Mouse (Mus musculus) urinary bladder, postnatal 4 days (tissue): ENCODE results near the gene Pcsk6.
"Not testable (repeated sequence)": the region's sequence is repeated elsewhere in the genome, so short reads cannot be mapped to it uniquely, and the experiment has no call there.

Experiments used
- DNase-seq, 2 experiments: peaks; one replicate each; pipeline ENCODE4 v3.0.0; 2021 to 2022; ENCODE audit warnings: low spot score in 2 of 2

Pcsk6 gene

DNA sequence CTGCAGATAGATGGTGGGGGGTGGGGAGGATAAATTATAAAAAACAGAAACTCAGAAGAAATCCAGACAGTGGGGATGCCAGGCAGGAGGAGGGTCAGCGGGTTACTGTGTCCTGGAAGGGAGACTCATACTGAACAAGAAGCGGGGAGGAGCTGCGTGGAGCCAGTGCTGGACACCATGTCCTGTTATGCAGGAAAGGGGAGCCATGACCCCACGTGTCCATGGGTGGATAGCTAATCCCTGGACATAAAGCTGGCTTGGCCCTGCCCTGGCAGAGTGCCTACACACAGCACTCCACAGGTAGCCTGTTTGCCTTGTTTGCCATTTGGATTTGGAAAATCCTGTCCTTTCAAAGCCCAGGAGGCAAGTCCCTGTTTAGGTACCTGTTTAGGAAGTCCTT, 186.4 kb downstream of the Pcsk6 start:
- DNase-seq = no peak

DNA sequence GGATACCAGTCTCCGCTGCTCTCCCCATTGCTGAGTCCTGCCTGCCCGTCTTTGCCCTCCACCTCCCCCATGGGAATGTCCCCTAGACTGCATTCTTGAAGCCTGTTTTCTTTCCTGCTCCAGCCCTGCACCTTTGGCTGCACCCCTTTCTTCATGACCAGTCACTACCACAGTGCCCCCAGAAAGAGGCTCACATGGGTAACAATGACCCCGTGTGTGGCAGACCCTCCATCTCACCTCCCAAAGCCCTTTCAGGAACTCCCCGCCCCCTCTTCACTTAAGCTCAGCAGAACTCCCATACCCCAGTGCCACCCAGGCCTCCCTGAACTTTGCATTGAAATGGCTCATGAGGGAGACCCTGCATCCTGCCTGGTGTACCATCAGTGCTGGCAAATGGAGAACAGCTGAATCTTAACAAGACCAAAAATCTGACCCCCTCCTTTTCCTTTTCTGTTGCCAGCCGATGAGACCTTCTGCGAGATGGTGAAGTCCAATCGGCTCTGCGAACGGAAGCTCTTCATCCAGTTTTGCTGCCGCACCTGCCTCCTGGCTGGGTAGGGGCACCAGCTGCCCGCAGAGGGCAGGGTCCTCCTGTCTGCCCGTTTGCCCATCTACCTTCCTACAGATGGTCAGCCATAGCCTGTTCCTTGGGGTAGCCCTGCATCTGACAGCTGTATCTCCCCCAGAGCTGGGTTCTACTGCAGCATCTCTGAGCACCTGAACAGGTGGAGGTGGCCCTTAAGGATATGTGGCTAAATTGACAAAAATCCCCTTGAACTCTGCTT, 187.1 kb downstream of the Pcsk6 start:
- no peak for DNase-seq

DNA sequence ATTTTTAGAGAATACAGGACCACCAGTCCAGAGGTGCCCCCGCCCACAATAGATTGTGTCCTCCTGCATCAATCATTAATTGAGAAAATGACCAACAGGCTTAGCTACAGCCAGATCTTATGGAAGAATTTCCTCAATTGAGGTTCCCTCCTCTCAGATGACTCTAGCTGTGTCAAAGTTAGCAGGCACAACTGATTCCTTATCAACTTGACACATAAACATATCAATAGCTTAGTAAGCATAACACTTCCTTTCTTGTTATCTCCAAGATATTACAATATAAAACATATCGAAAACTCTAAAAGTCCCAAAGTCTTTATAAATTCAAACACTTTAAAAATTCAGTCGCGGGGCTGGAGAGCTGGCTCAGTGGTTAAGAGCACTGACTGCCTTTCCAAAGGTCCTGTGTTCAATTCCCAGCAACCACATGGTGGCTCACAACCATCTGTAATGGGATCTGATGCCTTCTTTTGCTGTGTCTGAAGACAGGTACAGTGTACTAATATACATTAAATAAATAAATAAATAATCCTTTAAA, 192.5 kb downstream of the Pcsk6 start:
- DNase-seq = no peak

DNA sequence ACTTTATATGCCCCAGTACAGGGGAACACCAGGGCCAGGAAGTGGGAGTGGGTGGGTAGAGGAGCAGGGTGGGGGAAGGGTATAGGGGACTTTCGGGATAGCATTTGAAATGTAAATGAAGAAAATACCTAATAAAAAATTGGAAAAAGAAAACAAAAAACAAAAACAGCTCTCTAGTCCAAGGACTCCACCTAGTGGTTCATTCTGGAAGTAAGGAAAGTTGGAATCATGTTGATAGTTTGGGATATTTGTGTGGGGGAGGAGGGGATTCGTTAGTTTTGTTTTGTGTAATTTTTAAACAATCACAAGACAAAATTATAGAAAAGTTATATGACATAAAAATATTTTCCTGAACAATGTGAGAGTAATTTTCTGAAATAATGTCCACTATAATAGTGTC, 193.8 kb downstream of the Pcsk6 start:
- DNase-seq = not testable (repeated sequence)

DNA sequence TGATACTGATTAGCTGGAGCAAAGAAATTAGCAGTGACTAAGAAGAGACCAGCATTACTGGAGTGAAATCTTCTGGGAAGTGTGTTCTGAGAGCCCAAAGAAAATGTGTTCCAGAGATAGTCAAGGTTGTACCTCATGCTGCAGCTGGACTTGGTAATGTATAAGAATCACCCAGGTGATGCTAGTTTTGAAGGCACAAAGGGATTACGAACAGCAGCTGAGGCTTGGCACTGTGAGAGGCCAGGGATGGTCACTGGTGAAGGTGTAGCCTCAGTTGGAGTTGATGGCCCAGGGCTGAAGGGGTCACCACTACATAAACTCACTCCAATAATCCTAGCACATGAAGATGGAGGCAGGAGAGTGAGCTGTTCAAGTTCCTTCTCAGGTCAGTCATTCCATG, 197.2 kb downstream of the Pcsk6 start, which contains the start of gene Snrpa1:
Snrpa1 (plus strand) TSS at position 301 of the 400 bp plus-strand sequence.
- DNase-seq = no peak

DNA sequence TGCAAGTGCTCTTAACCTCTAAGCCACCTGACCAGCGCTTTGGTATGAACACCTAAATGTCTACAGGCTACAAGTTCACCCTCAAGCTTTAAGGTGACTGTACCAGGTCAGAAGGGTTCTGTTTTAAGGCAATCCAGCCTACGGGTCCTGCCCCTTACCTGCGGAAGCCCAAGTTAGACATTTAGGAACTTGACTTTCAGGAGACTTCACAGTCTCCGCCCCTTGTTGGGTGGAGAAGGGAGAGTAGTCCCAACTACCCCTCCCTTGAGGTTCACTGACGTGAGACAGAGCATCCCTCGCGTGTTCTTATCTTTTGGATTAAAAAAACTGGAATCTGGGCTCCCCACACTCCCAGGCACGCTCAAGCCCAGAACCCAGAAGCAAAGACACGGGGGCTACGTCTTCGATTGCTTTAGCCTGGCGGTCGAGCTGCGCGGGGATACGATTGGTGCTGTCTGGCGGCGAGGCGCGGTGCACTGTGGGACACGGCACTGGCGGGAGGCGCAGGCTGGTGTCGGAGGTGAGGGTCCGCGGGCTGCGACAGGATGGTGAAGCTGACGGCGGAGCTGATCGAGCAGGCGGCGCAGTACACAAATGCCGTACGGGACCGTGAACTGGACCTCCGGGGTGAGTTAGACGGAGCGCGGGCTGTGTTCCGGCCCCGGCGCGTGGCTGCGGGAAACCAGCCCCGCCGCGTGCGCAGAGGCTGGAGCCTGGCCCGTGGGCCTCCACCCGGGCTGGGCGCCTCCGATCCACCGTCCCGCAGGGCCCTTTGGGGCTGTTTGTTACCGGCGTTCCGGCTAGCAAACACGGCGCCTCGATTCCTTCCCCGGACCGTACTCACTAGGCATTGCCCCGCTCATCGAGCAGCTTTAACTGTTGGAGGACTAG, 198.8 kb downstream of the Pcsk6 start:
- peak; percentile 82 to 87 for DNase-seq

DNA sequence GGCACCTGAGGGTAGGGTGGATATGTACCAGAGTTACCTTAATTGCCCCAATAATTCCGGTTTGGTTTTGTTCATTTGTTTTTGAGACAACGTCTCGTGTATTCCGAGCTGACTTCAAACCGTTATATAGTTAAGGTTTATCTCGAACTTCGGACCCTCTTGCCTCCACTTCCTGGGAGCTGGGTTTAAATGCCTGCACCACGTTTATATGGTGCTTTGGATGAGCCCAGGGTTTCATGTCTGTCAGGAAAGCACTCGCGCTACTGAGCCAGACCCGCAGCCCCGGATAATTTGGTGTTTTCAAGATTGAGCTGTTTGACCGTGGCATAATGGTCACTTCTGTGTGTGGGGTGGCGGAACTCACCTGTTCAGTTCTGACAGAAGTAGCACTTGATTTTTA, 199.5 kb downstream of the Pcsk6 start:
- DNase-seq = no peak

DNA sequence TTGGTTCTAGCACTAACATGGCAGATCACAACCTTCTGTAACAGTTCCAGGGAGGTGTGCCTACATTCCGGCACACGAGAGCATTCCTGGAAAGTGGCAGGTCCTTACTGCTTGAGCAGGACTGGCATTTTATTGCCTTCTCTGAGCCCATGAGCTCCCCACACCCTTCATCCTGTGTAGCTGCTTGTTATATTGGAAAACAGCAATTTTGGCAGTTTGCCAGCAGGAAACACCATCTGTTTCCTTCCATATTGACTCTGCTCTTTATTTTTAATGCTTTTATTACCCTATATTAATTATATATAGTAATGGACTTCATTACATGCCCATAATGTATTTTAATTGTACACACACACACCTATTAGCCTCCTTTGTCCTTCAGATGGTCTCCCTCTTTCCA, 214.9 kb downstream of the Pcsk6 start:
- no peak for DNase-seq

DNA sequence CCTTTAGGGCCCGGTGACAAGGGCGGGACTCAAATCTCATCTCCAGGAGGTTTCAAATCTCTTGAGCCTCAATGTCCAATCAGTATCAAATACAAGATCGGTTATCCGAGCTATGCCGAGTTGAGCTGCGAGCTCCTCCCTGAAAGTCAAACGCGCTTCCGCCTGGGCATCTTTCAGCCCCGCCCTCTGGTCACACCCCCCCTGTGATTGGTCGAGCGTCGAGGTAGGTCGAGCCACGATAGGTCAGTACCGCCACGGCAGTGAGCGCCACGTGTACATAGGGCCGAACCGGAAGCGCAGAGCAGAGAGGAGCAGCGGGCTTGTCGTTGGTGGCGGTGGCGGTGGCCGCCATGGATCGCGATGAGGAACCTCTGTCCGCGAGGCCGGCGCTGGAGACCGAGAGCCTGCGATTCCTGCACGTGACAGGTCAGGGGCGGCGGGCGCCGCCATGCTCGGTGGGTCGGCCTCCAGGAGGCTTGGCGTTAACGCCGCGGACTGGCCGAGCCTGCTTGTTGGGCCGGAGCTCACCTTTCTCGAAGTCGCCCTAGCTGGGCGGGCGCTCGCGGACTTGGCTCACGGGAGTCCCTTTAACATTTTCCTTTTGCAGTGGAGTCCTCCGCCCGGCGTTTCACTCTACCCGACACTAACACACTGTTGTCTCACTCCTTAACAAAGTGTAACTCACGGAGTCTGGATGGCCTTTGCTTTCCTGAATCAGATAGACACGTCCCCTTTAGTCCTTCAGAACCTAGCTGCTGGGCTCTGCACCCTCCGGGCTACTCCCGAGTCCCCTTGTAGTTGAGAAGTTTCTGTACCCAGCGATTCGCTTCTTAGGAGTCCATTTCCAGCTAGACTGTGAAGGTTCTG, 218.1 kb downstream of the Pcsk6 start, which contains the start of gene Selenos:
Selenos (plus strand) TSS at position 286 of the 867 bp plus-strand sequence.
- DNase-seq = peak; percentile 94 to 96

DNA sequence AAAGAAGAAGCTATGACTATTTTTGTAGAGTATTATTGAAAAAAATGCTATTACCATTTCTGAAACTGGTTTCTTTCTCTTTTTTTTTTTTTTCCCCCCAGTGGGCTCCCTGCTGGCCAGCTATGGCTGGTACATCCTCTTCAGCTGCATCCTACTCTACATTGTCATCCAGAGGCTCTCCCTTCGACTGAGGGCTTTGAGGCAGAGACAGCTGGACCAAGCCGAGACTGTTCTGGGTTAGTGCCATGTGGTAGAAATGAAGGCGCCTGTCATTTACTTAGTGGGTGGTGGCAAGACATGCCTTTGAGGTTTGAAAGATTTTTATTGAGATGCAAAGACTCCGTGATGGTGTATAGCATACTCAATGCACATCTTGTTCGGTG, 218.7 kb downstream of the Pcsk6 start:
- no peak for DNase-seq

DNA sequence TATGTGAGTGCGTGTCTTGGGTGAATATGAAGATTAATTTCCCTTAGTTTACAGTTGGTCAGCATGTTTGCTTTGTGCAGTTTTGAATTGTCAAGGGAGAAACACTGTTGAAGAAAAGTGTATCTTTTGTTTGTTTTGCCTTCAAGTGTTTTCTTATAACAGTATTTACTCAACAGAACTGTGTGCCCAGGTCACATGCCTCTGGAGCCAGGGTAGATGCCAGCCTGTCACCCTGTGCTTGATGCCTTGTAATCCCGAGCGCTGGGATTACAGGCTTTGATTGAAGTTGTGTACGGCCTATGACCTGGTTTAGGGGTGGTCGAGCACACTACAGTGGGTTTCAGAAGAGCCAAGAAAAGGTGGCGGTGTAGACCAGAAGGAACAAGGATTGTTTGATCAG, 222.2 kb downstream of the Pcsk6 start:
- DNase-seq = no peak

DNA sequence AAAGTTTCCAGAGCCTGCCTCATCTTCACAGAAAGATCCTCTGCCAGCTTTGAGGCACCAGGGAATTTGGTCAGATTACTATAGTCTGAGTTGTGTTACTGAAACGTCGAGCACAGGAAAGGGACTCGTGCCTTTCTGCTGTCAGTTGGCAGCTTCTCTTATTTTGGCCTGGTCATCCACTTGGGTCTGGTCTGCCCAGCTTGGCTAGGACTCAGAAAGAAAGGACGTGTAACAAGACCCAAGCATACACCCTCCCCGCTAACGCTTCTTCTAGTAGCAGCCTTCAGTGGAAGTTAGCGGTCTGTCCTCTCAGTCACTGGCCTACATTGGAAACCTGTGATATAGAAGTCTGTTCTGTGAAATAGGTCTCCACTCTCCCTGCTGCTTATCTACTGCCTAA, 223.0 kb downstream of the Pcsk6 start:
- no peak for DNase-seq

DNA sequence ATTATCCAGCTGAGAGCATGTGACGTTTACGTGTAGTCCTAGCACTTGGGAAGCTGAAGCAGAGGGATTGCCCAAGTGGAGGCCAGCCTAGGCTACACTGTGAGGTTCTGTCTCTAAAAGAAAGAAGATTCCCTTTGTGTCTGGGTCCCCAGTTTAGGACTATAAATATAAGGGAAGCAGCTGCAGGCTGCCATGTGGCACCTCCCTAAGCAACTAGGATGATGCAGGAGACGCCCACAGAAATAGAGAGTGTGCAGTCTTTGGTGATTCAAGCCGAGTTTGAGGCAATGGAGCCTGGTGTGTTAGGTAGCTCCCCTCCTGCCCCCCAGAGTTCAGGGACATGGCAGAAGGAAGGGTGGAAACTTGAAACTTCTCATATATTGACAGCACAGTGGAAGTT, 226.1 kb downstream of the Pcsk6 start:
- no peak for DNase-seq

DNA sequence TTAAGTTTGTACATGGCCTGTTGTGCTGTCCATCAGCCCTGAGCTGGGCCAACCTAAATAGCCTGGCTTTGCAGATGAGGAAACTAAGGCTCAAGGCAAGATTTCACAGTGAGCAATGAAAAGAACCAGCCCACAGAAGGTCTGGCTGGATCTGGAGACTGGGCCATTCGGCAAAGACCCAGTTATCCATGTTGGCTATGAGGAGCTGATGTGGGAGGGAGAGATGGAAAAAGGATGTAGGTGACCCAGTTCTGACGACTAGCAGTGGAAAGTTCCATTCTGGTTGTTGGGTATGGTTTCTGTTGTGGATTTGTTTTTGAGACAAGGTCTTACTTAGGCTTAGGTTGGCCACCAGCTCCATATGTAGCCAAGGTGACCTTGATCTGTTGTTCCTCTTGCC, 226.5 kb downstream of the Pcsk6 start:
- DNase-seq = no peak

DNA sequence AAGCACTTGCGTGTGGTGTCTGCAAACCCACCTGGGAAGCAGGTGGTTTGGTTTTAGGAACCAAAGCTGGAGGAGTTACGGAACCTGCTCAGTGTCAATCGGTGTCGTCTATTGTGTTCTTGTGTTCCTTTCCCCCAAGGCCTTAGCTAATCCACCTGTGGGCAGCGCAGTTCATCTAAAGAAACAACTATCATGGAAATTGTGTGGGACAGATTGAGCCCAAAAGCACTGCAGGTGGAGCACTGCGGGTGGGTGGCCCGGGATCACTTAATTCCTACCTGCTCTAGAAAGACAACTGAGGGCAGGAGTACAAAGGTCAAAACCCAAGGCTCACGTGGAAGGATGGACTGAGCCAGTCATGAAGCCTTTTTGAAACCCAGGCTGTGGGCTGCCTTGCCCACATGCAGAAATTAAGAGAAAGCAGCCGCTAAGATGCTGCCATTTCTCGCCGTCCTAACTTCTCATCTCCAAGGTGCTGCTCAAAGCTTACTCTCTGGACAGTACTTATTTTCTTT, 229.2 kb downstream of the Pcsk6 start:
- DNase-seq = no peak

DNA sequence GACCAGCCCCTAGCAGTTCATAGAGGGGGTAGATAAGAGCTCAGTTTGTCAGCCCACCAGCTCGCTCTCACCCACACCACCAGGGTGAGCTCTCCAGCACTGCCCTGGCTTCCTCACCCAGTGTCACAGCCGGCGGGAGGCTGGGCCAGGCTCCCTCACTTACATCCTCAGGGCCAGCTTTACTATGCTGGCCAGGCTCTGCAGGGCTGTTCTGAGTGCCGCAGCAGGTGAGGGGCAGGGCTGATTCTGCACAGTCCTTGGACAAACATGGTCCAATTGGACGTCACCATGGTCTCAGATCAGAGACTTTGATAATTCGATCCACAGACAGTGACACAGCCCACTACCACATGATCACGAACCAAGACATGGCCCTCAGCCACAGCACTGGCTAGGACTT, 230.0 kb downstream of the Pcsk6 start:
- DNase-seq = no peak

DNA sequence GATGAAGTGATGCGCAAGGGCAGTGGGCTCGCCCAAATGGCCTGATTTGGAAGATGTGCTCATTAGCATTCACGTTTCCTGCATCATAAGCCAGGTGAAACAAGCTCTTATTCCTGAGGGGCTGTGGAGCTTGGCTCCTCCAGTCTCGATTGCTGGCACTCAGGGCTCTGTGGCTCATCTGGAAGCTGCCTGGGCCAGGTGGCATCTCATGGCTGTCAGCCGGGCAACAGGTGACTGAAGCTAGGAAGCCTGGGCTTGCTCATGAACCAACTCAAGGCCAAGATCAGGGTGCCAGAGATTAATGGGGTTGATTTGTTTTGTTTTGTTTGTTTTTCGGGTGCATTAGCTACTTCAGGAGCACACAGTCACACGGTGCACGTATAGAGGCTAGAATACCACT, 231.1 kb downstream of the Pcsk6 start:
- no peak for DNase-seq

DNA sequence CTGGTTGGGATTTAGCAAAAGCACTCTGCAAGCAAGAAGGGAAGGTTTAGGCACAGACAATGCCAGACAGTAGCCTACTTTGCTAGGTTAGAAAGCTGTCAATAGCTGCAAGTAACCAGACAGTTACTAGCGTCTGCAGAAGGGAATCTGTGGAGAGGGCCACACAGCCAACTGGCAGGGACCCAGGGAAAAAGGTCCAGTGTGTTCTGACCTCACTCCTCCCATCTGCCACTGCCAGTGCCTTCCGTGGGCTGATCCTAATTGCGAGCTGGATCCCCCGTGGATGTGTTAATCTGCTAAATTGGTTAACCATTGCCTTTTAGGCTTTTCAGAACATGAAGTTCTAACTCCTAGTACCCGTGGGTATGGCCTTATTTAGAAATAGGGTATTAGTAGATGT, 232.6 kb downstream of the Pcsk6 start:
- DNase-seq = no peak

DNA sequence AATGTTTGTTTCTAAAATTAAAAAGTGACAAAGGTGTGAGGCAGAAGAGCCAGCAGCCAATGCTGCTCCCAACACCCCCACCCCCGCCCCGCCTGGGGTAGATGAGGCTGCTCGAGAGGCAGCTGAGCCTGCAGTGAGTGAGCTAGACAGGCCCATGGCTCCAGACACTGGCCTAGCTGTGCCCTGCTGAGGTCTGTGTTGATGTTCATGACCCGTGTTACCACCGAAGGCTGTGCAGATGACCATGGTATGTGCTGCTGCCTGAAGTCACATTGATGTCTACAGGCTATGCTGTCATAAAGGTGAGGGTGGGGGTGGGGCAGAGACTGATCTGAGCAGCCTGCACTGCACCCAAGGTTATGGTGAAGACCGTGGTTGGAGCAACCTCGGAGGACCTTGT, 237.3 kb downstream of the Pcsk6 start:
- DNase-seq = no peak
